In genomic region chr2:164103501-164103900, GRCm38 (mm10) we compare ENCODE assay signal across 9 mouse cellular contexts. TPM values are rescaled to one million over a fixed set of nuclear protein-coding genes. Genes with fewer than 3 reads are reported as not detected.
DNase-seq lines count a peak whose midpoint lies in the region; ATAC-seq and TF ChIP-seq lines count a peak whose summit lies in the region.
"Had no signal": no experiment of that assay in that cellular context is flagged by ENCODE, and none has a peak within 500 bp of the region (broad histone marks: within the 10 kb centered on the region; RNA-seq: fewer than 3 reads in every experiment).

No protein-coding gene starts in this region.

- H3K27ac ChIP-seq in kidney, adult 2 months (ENCODE audit: insufficient read depth, low read depth, low read length) = no peak overlapping the region
- no peak overlapping the region for H3K27ac ChIP-seq in kidney, embryonic 14.5 days (ENCODE audit: low read depth, low read length)
- H3K27ac ChIP-seq in gastrocnemius, adult 2 months = no peak overlapping the region
- H3K27ac ChIP-seq: midbrain, embryonic 12.5 days had no signal

- no peaks in the 10 kb centered on the region for H3K9me3 ChIP-seq in kidney, embryonic 14.5 days (ENCODE audit: control insufficient read depth, low read length)
- H3K9me3 ChIP-seq in G1E (replicated peaks) = no peaks in the 10 kb centered on the region
- H3K9me3 ChIP-seq: midbrain, embryonic 12.5 days had no signal

- TF ChIP-seq POLR2A in kidney, adult 2 months (IDR thresholded peaks at IDR 0.05; ENCODE audit: low read depth, low read length) = no peak

- 24% methylated on average over 4 of the region's 4 CpGs for WGBS in kidney, adult 2 months
- 36% methylated on average over 4 of the region's 4 CpGs for WGBS in kidney, embryonic 14.5 days

- H3K4me3 ChIP-seq in kidney, adult 2 months (ENCODE audit: insufficient read depth, low read depth, low read length) = no peak overlapping the region
- H3K4me3 ChIP-seq in kidney, embryonic 14.5 days (ENCODE audit: low read length) = no peak overlapping the region
- no peak overlapping the region for H3K4me3 ChIP-seq in G1E (ENCODE audit: low read depth, low read length)
- H3K4me3 ChIP-seq in gastrocnemius, adult 2 months = no peak overlapping the region
- H3K4me3 ChIP-seq: midbrain, embryonic 12.5 days had no signal

- H3K27me3 ChIP-seq in kidney, adult 2 months (replicated peaks; ENCODE audit: control insufficient read depth, insufficient read depth, low read length) = no peaks in the 10 kb centered on the region
- H3K27me3 ChIP-seq in kidney, embryonic 14.5 days (ENCODE audit: control insufficient read depth, insufficient read depth, low read length) = no peaks in the 10 kb centered on the region
- H3K27me3 ChIP-seq in G1E (ENCODE audit: insufficient read depth, low read length) = no peaks in the 10 kb centered on the region
- H3K27me3 ChIP-seq: midbrain, embryonic 12.5 days had no signal

- TF ChIP-seq CTCF in kidney, adult 2 months (conservative IDR thresholded peaks at IDR 0.05; ENCODE audit: insufficient read depth, insufficient read length, low read depth, low read length) = peak; percentile 89
- peak; percentile 14; the same call in 1 of the 2 replicates for TF ChIP-seq CTCF in G1E (IDR thresholded peaks at IDR 0.05; ENCODE audit: low read depth, low read length)
- peak; percentile 98 for TF ChIP-seq CTCF in gastrocnemius, adult 2 months (IDR thresholded peaks at IDR 0.05)

- H3K36me3 ChIP-seq in kidney, adult 2 months (ENCODE audit: control insufficient read depth, insufficient read depth, low read length) = peaks cover 3% of the 10 kb centered on the region
- peaks cover 41% of the 10 kb centered on the region for H3K36me3 ChIP-seq in kidney, embryonic 14.5 days (ENCODE audit: control insufficient read depth, insufficient read depth, low read length)
- H3K36me3 ChIP-seq in G1E (replicated peaks) = peaks cover 97% of the 10 kb centered on the region

- intact Hi-C loops in gastrocnemius, adult 2 months (cut with DNase I) = loop anchor here (1.0 to 5.0 kb wide), 3 partner anchors 77 to 284 kb away; partner anchors contain the start of gene Slpi

- no peak overlapping the region for H3K4me2 ChIP-seq in kidney, embryonic 14.5 days (replicated peaks; ENCODE audit: low read depth, low read length)
- H3K4me2 ChIP-seq: midbrain, embryonic 12.5 days had no signal

- no peak for ATAC-seq in kidney, embryonic 14.5 days (ENCODE audit: low FRiP score, low TSS enrichment)
- ATAC-seq in G1E (ENCODE audit: extremely low read depth, insufficient number of reproducible peaks, low FRiP score, poor library complexity, severe bottlenecking) = no peak

- peak; percentile 69 for DNase-seq in kidney, adult 2 months
- peak; percentile 10 for DNase-seq in G1E (ENCODE audit: low spot score)
- DNase-seq in c-Kit-positive CD71-negative TER-119-negative erythroid progenitor cells, embryonic 14.5 days (ENCODE audit: low read depth) = peak; percentile 32
- DNase-seq in gastrocnemius, adult 2 months = peak; percentile 64
- peak; percentile 43 to 80 for DNase-seq in layer of hippocampus, adult 18-20 months (ENCODE audit: low spot score in 2 of 2)
- DNase-seq in lung, postnatal 4 days = peak; percentile 60 to 74
- DNase-seq in thymus, postnatal 0 days (ENCODE audit: low spot score) = peak; percentile 55

- H3K4me1 ChIP-seq in kidney, adult 2 months (ENCODE audit: control insufficient read depth, insufficient read depth, low read length) = no peaks in the 10 kb centered on the region
- no peaks in the 10 kb centered on the region for H3K4me1 ChIP-seq in kidney, embryonic 14.5 days (ENCODE audit: control insufficient read depth, insufficient read depth, low read length)
- H3K4me1 ChIP-seq in G1E (ENCODE audit: insufficient read depth, low read depth, low read length) = no peaks in the 10 kb centered on the region; the same call in 1 of the 2 replicates

- H3K9ac ChIP-seq in kidney, embryonic 14.5 days (ENCODE audit: low read depth, low read length) = no peak overlapping the region
- H3K9ac ChIP-seq: midbrain, embryonic 12.5 days had no signal

RNA-seq across cellular contexts. Expression of gene Tomm34, which starts 32.5 kb away (rescaled TPM):
- 31.0 and 34.1 TPM in 2 replicates for polyA plus RNA-seq in kidney, adult 2 months (2012; rRNA removed)
- 63.4 and 70.5 TPM in 2 replicates for polyA plus RNA-seq in kidney, embryonic 14.5 days (2014; fragmentation: Nextera tagmentation; extraction: Ambion mirVana)
- total RNA-seq in G1E (2014; fragmentation: Nextera tagmentation) = 57.3 and 61.0 TPM in 2 replicates
- 63.0 and 65.3 TPM in 2 replicates for total RNA-seq in G1E (2017)
- 36.3 and 48.2 TPM in 2 replicates for polyA plus RNA-seq in G1E (2012)
- total RNA-seq in gastrocnemius, adult 2 months (2021) = 10 to 100 TPM; 12.5 to 16.3 TPM
- 100 to 1,000 TPM; 118 to 122 TPM for total RNA-seq in layer of hippocampus, adult 18-20 months (2021)
- polyA plus RNA-seq in thymus, postnatal 0 days (2015; fragmentation: Nextera tagmentation; extraction: Ambion mirVana) = 80.0 and 80.8 TPM in 2 replicates

RNA-seq across cellular contexts. Expression of gene Stk4, which starts 33.4 kb away (rescaled TPM):
- 10.4 and 13.0 TPM in 2 replicates for polyA plus RNA-seq in kidney, adult 2 months (2012; rRNA removed)
- polyA plus RNA-seq in kidney, embryonic 14.5 days (2014; fragmentation: Nextera tagmentation; extraction: Ambion mirVana) = 24.1 and 36.5 TPM in 2 replicates
- total RNA-seq in G1E (2014; fragmentation: Nextera tagmentation) (241 and 247 TPM in 2 replicates), G1E (2017) (214 and 225 TPM in 2 replicates)
- polyA plus RNA-seq in G1E (2012) = 51.0 and 86.5 TPM in 2 replicates
- 1 to 10 TPM; 6.8 to 8.7 TPM for total RNA-seq in gastrocnemius, adult 2 months (2021)
- 10 to 100 TPM; 44.7 to 47.0 TPM for total RNA-seq in layer of hippocampus, adult 18-20 months (2021)
- 67.8 and 68.4 TPM in 2 replicates for polyA plus RNA-seq in thymus, postnatal 0 days (2015; fragmentation: Nextera tagmentation; extraction: Ambion mirVana)

Comparison
In these comparisons a context has a peak if more than half of its experiments do, and no peak if none do; other contexts are left out.
1. DNase-seq: peak in every context shown above with its lines; median percentile 69 in kidney, adult 2 months; 67 in lung, postnatal 4 days; 64 in gastrocnemius, adult 2 months; 62 in layer of hippocampus, adult 18-20 months; 55 in thymus, postnatal 0 days; 32 in c-Kit-positive CD71-negative TER-119-negative erythroid progenitor cells, embryonic 14.5 days; 10 in G1E.
2. CTCF ChIP-seq: peak in every context shown above with its lines; median percentile 98 in gastrocnemius, adult 2 months; 89 in kidney, adult 2 months; 14 in G1E.